Mouse (Mus musculus): Measurements from ENCODE around the gene Tulp1.

DNA sequence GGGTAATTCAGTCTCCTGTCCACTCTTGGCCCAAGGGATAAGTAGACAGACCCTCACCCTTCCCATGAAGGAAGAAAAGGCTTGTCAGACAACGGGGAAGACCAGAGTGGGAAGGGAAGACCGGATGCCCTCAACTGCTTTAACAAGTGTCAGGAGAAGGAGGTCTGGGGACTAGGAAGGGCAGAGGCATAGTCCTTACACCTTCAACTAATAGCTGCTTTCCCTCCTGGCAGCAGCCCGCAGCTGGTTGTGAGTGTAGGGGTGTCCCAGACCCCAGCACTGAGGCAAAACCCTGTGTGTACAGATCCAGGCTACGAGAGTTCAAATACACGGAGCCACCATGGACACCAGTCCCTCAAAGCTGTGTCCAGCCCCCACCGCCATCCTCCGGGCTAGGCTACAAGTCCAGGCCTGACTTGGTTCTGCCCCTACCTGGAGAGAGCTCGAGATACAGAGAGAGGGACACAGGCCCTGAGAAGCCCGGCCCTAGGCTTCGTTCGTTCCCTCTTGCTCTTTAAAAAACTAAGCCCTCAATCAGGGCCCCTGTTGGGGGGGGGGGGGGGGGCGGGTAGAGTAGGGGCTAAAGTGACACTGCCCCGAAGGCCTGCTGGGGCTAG, 15.7 kb downstream of the Tulp1 start:
- TF ChIP-seq CTCF (conservative IDR thresholded peaks at IDR 0.05; ENCODE audit: low read length) (no peak), POU5F1 (IDR thresholded peaks at IDR 0.05; ENCODE audit: borderline replicate concordance, low read length) (no peak)
